Mouse (Mus musculus) layer of hippocampus, adult 18-20 months (tissue): Measurements from ENCODE around the gene Prnp. TPM values are rescaled to one million over a fixed set of nuclear protein-coding genes. Genes with fewer than 3 reads are reported as not detected.

Experiments
- DNase-seq, 2 experiments: peaks; one replicate each; pipeline ENCODE4 v3.0.0; 2022; ENCODE audit warnings: low spot score in 2 of 2
- total RNA-seq, 2 experiments: library from RNA; stranded (reverse); gene quantifications; 2 replicates each; pipeline ENCODE4 v1.2.3; 2021

The Prnp gene
- total RNA-seq, 2 experiments from 2014 or later = 1,102 to 1,107 TPM

- peak in 1 of 2 experiments; percentile 0 for DNase-seq
These were observed 39.4 kb downstream of the Prnp start for GRCm38 (mm10) chr2:131948916-131949639.

GRCm38 (mm10) chr2:131949767-131950597, 40.3 kb downstream of the Prnp start:
- peak in 1 of 2 experiments; percentile 81 for DNase-seq

- no peak for DNase-seq
These were observed 40.9 kb downstream of the Prnp start, which contains the start of gene Prnd for GRCm38 (mm10) chr2:131950598-131951095. Prnd (plus strand) TSS chr2:131950861.

GRCm38 (mm10) chr2:131952456-131952855, 42.7 kb downstream of the Prnp start:
- DNase-seq = no peak

GRCm38 (mm10) chr2:131952961-131953538, 43.3 kb downstream of the Prnp start:
- DNase-seq = no peak

- DNase-seq = no peak
These were observed 44.0 kb downstream of the Prnp start for GRCm38 (mm10) chr2:131953711-131954110.

- DNase-seq = no peak
These were observed 45.1 kb downstream of the Prnp start for GRCm38 (mm10) chr2:131954835-131955234.

GRCm38 (mm10) chr2:131955264-131955663, 45.5 kb downstream of the Prnp start:
- no peak for DNase-seq

GRCm38 (mm10) chr2:131956336-131957256, 46.9 kb downstream of the Prnp start:
- DNase-seq = no peak

GRCm38 (mm10) chr2:131957731-131958222, 48.0 kb downstream of the Prnp start:
- DNase-seq = no peak

GRCm38 (mm10) chr2:131961671-131962070, 51.9 kb downstream of the Prnp start:
- DNase-seq = no peak

- DNase-seq = no peak
These were observed 60.9 kb downstream of the Prnp start for GRCm38 (mm10) chr2:131970597-131970996.

GRCm38 (mm10) chr2:131971098-131971497, 61.4 kb downstream of the Prnp start:
- no peak for DNase-seq

- no peak for DNase-seq
These were observed 66.9 kb downstream of the Prnp start for GRCm38 (mm10) chr2:131976663-131977062.

- DNase-seq = no peak
These were observed 71.1 kb downstream of the Prnp start for GRCm38 (mm10) chr2:131980866-131981265.

GRCm38 (mm10) chr2:131982546-131983196, 72.9 kb downstream of the Prnp start:
- peak in 1 of 2 experiments; percentile 79 for DNase-seq

- no peak for DNase-seq
These were observed 78.2 kb downstream of the Prnp start for GRCm38 (mm10) chr2:131987950-131988349.
